Mouse (Mus musculus): Measurements from ENCODE around the gene Grasp. TPM values are rescaled to one million over a fixed set of nuclear protein-coding genes. Genes with fewer than 3 reads are reported as not detected.
A peak's percentile ranks its signal among the peaks of the same experiment; 100 is the strongest.

The Grasp gene
- polyA plus RNA-seq, 1 experiment from 2014 or later: 2.3 TPM

GRCm38 (mm10) chr15:101239821-101240220 lies 15.8 kb downstream of the Grasp start:
- no peak overlapping the region for H3K4me2 ChIP-seq (ENCODE audit: low read depth, low read length)
- H3K27me3 ChIP-seq (replicated peaks; ENCODE audit: control insufficient read depth, insufficient read depth, low read length): no peaks in the 10 kb centered on the region
- WGBS: 72% methylated on average over 8 of the region's 8 CpGs
- no peak overlapping the region for H3K9ac ChIP-seq (ENCODE audit: low read depth, low read length)
- peaks cover 40% of the 10 kb centered on the region for H3K4me1 ChIP-seq (ENCODE audit: control insufficient read depth, insufficient read depth, low read length)
- no peaks in the 10 kb centered on the region for H3K9me3 ChIP-seq (ENCODE audit: control insufficient read depth, low read length)
- no peaks in the 10 kb centered on the region for H3K36me3 ChIP-seq (ENCODE audit: control insufficient read depth, insufficient read depth, low read length)
- no peak overlapping the region for H3K27ac ChIP-seq (ENCODE audit: low read length)
- no peak for ATAC-seq
- no peak overlapping the region for H3K4me3 ChIP-seq (ENCODE audit: low read length)

GRCm38 (mm10) chr15:101240799-101241204 lies 16.8 kb downstream of the Grasp start:
- Histone ChIP-seq H3K4me3 (ENCODE audit: low read length) (peak overlapping the region; percentile 25), H3K36me3 (ENCODE audit: control insufficient read depth, insufficient read depth, low read length) (no peaks in the 10 kb centered on the region), H3K9me3 (ENCODE audit: control insufficient read depth, low read length) (no peaks in the 10 kb centered on the region), H3K9ac (ENCODE audit: low read depth, low read length) (peak overlapping the region; percentile 47), H3K27me3 (replicated peaks; ENCODE audit: control insufficient read depth, insufficient read depth, low read length) (no peaks in the 10 kb centered on the region), H3K4me1 (ENCODE audit: control insufficient read depth, insufficient read depth, low read length) (peaks cover 32% of the 10 kb centered on the region), H3K4me2 (ENCODE audit: low read depth, low read length) (peak overlapping the region; percentile 50), H3K27ac (ENCODE audit: low read length) (peak overlapping the region; percentile 6; the same call in 1 of the 2 replicates)
- whole genome bisulfite sequencing: under 1% methylated on average over 10 of the region's 10 CpGs
- ATAC-seq: peak; percentile 30

GRCm38 (mm10) chr15:101241236-101241635 lies 17.2 kb downstream of the Grasp start:
- 0 out of 2 replicates have a peak overlapping the region, but pooled peaks have one; percentile 25 for H3K4me3 ChIP-seq (ENCODE audit: low read length)
- no peaks in the 10 kb centered on the region for H3K36me3 ChIP-seq (ENCODE audit: control insufficient read depth, insufficient read depth, low read length)
- H3K9ac ChIP-seq (ENCODE audit: low read depth, low read length): peak overlapping the region; percentile 47
- peak overlapping the region; percentile 50 for H3K4me2 ChIP-seq (ENCODE audit: low read depth, low read length)
- no peaks in the 10 kb centered on the region for H3K9me3 ChIP-seq (ENCODE audit: control insufficient read depth, low read length)
- H3K4me1 ChIP-seq (ENCODE audit: control insufficient read depth, insufficient read depth, low read length): peaks cover 30% of the 10 kb centered on the region
- peak overlapping the region; percentile 11; the same call in 1 of the 2 replicates for H3K27ac ChIP-seq (ENCODE audit: low read length)
- 47% methylated on average over 9 of the region's 9 CpGs for WGBS
- no peaks in the 10 kb centered on the region for H3K27me3 ChIP-seq (replicated peaks; ENCODE audit: control insufficient read depth, insufficient read depth, low read length)
- no peak for ATAC-seq

- Histone ChIP-seq H3K4me3 (ENCODE audit: low read length) (no peak overlapping the region), H3K9me3 (ENCODE audit: control insufficient read depth, low read length) (no peaks in the 10 kb centered on the region), H3K4me1 (ENCODE audit: control insufficient read depth, insufficient read depth, low read length) (peaks cover 27% of the 10 kb centered on the region), H3K4me2 (ENCODE audit: low read depth, low read length) (no peak overlapping the region), H3K27ac (ENCODE audit: low read length) (0 out of 2 replicates have a peak overlapping the region, but pooled peaks have one; percentile 11), H3K9ac (ENCODE audit: low read depth, low read length) (no peak overlapping the region), H3K36me3 (ENCODE audit: control insufficient read depth, insufficient read depth, low read length) (no peaks in the 10 kb centered on the region), H3K27me3 (replicated peaks; ENCODE audit: control insufficient read depth, insufficient read depth, low read length) (no peaks in the 10 kb centered on the region)
- 64% methylated on average over 9 of the region's 9 CpGs for WGBS
- no peak for ATAC-seq
These were observed 17.9 kb downstream of the Grasp start for GRCm38 (mm10) chr15:101241853-101242252.

- peak overlapping the region; percentile 10; the same call in 1 of the 2 replicates for H3K27ac ChIP-seq (ENCODE audit: low read length)
- H3K27me3 ChIP-seq (replicated peaks; ENCODE audit: control insufficient read depth, insufficient read depth, low read length): no peaks in the 10 kb centered on the region
- ATAC-seq: no peak
- no peaks in the 10 kb centered on the region for H3K9me3 ChIP-seq (ENCODE audit: control insufficient read depth, low read length)
- H3K4me2 ChIP-seq (ENCODE audit: low read depth, low read length): no peak overlapping the region
- H3K4me1 ChIP-seq (ENCODE audit: control insufficient read depth, insufficient read depth, low read length): peaks cover 30% of the 10 kb centered on the region
- WGBS: 20% methylated on average over 8 of the region's 8 CpGs
- 0 out of 2 replicates have a peak overlapping the region, but pooled peaks have one; percentile 3 for H3K9ac ChIP-seq (ENCODE audit: low read depth, low read length)
- no peak overlapping the region for H3K4me3 ChIP-seq (ENCODE audit: low read length)
- H3K36me3 ChIP-seq (ENCODE audit: control insufficient read depth, insufficient read depth, low read length): no peaks in the 10 kb centered on the region
These were observed 18.7 kb downstream of the Grasp start for GRCm38 (mm10) chr15:101242645-101243044.

- no peak overlapping the region for H3K4me2 ChIP-seq (ENCODE audit: low read depth, low read length)
- no peaks in the 10 kb centered on the region for H3K9me3 ChIP-seq (ENCODE audit: control insufficient read depth, low read length)
- ATAC-seq: no peak
- no peak overlapping the region for H3K27ac ChIP-seq (ENCODE audit: low read length)
- WGBS: 80% methylated on average over 3 of the region's 3 CpGs
- H3K4me3 ChIP-seq (ENCODE audit: low read length): no peak overlapping the region
- H3K4me1 ChIP-seq (ENCODE audit: control insufficient read depth, insufficient read depth, low read length): peaks cover 32% of the 10 kb centered on the region
- no peaks in the 10 kb centered on the region for H3K36me3 ChIP-seq (ENCODE audit: control insufficient read depth, insufficient read depth, low read length)
- H3K27me3 ChIP-seq (replicated peaks; ENCODE audit: control insufficient read depth, insufficient read depth, low read length): no peaks in the 10 kb centered on the region
- H3K9ac ChIP-seq (ENCODE audit: low read depth, low read length): no peak overlapping the region
These were observed 20.0 kb downstream of the Grasp start for GRCm38 (mm10) chr15:101244012-101244411.

- Histone ChIP-seq H3K9me3 (ENCODE audit: control insufficient read depth, low read length) (no peaks in the 10 kb centered on the region), H3K4me3 (ENCODE audit: low read length) (peak overlapping the region; percentile 50), H3K4me2 (ENCODE audit: low read depth, low read length) (peak overlapping the region; percentile 65), H3K27me3 (replicated peaks; ENCODE audit: control insufficient read depth, insufficient read depth, low read length) (no peaks in the 10 kb centered on the region), H3K4me1 (ENCODE audit: control insufficient read depth, insufficient read depth, low read length) (peaks cover 26% of the 10 kb centered on the region), H3K9ac (ENCODE audit: low read depth, low read length) (peak overlapping the region; percentile 71), H3K27ac (ENCODE audit: low read length) (peak overlapping the region; percentile 78), H3K36me3 (ENCODE audit: control insufficient read depth, insufficient read depth, low read length) (no peaks in the 10 kb centered on the region)
- ATAC-seq: peak; percentile 98
- WGBS: 2% methylated on average over 56 of the region's 56 CpGs
These were observed 22.5 kb downstream of the Grasp start for GRCm38 (mm10) chr15:101246231-101247154.

- H3K4me2 ChIP-seq (ENCODE audit: low read depth, low read length): no peak overlapping the region
- no peak for ATAC-seq
- H3K27me3 ChIP-seq (replicated peaks; ENCODE audit: control insufficient read depth, insufficient read depth, low read length): no peaks in the 10 kb centered on the region
- peaks cover 19% of the 10 kb centered on the region for H3K4me1 ChIP-seq (ENCODE audit: control insufficient read depth, insufficient read depth, low read length)
- WGBS: 88% methylated on average over 1 of the region's 1 CpGs
- no peak overlapping the region for H3K27ac ChIP-seq (ENCODE audit: low read length)
- H3K9me3 ChIP-seq (ENCODE audit: control insufficient read depth, low read length): no peaks in the 10 kb centered on the region
- H3K9ac ChIP-seq (ENCODE audit: low read depth, low read length): no peak overlapping the region; the same call in 1 of the 2 replicates
- H3K36me3 ChIP-seq (ENCODE audit: control insufficient read depth, insufficient read depth, low read length): no peaks in the 10 kb centered on the region
- no peak overlapping the region for H3K4me3 ChIP-seq (ENCODE audit: low read length)
These were observed 23.1 kb downstream of the Grasp start for GRCm38 (mm10) chr15:101247155-101247498.

- H3K27ac ChIP-seq (ENCODE audit: low read length): peak overlapping the region; percentile 58
- 0 out of 2 replicates have a peak overlapping the region, but pooled peaks have one; percentile 9 for H3K9ac ChIP-seq (ENCODE audit: low read depth, low read length)
- H3K9me3 ChIP-seq (ENCODE audit: control insufficient read depth, low read length): no peaks in the 10 kb centered on the region
- peaks cover 14% of the 10 kb centered on the region for H3K4me1 ChIP-seq (ENCODE audit: control insufficient read depth, insufficient read depth, low read length)
- no peak overlapping the region for H3K4me3 ChIP-seq (ENCODE audit: low read length)
- 47% methylated on average over 5 of the region's 5 CpGs for WGBS
- no peaks in the 10 kb centered on the region for H3K36me3 ChIP-seq (ENCODE audit: control insufficient read depth, insufficient read depth, low read length)
- H3K4me2 ChIP-seq (ENCODE audit: low read depth, low read length): no peak overlapping the region
- no peak for ATAC-seq
- no peaks in the 10 kb centered on the region for H3K27me3 ChIP-seq (replicated peaks; ENCODE audit: control insufficient read depth, insufficient read depth, low read length)
These were observed 24.2 kb downstream of the Grasp start for GRCm38 (mm10) chr15:101248029-101248710.

Data from intestine, embryonic 16.5 days (tissue).